Mouse (Mus musculus) right cerebral cortex, adult 2 months (tissue): Measurements from ENCODE around the gene Vps37c.

Source experiments
- DNase-seq, 2 experiments: peaks; one replicate each; pipeline ENCODE4 v3.0.0; 2021 to 2022; ENCODE audit warnings: low spot score in 2 of 2

Vps37c gene

GRCm38 (mm10) chr19:10740641-10741440, 52.3 kb downstream of the Vps37c start:
- no peak for DNase-seq

- DNase-seq = no peak
These were observed 53.6 kb downstream of the Vps37c start for GRCm38 (mm10) chr19:10742145-10742544.

GRCm38 (mm10) chr19:10742565-10742964, 54.0 kb downstream of the Vps37c start:
- DNase-seq = no peak

GRCm38 (mm10) chr19:10747182-10747581, 58.6 kb downstream of the Vps37c start:
- no peak for DNase-seq

GRCm38 (mm10) chr19:10747718-10748117, 59.2 kb downstream of the Vps37c start:
- no peak for DNase-seq

GRCm38 (mm10) chr19:10748401-10749102, 60.0 kb downstream of the Vps37c start:
- DNase-seq = no peak

- no peak for DNase-seq
These were observed 60.8 kb downstream of the Vps37c start for GRCm38 (mm10) chr19:10749295-10749694.

- DNase-seq = no peak
These were observed 61.6 kb downstream of the Vps37c start for GRCm38 (mm10) chr19:10750161-10750560.

GRCm38 (mm10) chr19:10751607-10752006, 63.1 kb downstream of the Vps37c start:
- no peak for DNase-seq

GRCm38 (mm10) chr19:10752106-10752505, 63.6 kb downstream of the Vps37c start:
- no peak for DNase-seq

GRCm38 (mm10) chr19:10752646-10753045, 64.1 kb downstream of the Vps37c start:
- no peak for DNase-seq

- DNase-seq = no peak
These were observed 68.6 kb downstream of the Vps37c start for GRCm38 (mm10) chr19:10757125-10757524.

GRCm38 (mm10) chr19:10757526-10757925, 69.0 kb downstream of the Vps37c start:
- no peak for DNase-seq

GRCm38 (mm10) chr19:10758708-10759107, 70.2 kb downstream of the Vps37c start:
- no peak for DNase-seq

GRCm38 (mm10) chr19:10759525-10759924, 71.0 kb downstream of the Vps37c start:
- DNase-seq = no peak

- no peak for DNase-seq
These were observed 71.7 kb downstream of the Vps37c start for GRCm38 (mm10) chr19:10759983-10760831.

- no peak for DNase-seq
These were observed 73.4 kb downstream of the Vps37c start for GRCm38 (mm10) chr19:10761794-10762415.

GRCm38 (mm10) chr19:10762468-10762867, 73.9 kb downstream of the Vps37c start:
- DNase-seq = no peak

GRCm38 (mm10) chr19:10763381-10764031, 75.0 kb downstream of the Vps37c start:
- peak; percentile 46 to 57 for DNase-seq
